Mouse (Mus musculus): ENCODE results near the gene Nek7. TPM values are rescaled to one million over a fixed set of nuclear protein-coding genes. Genes with fewer than 3 reads are reported as not detected.

Gene Nek7
- 18.3 and 21.5 TPM in 2 replicates for polyA plus RNA-seq (2012; rRNA removed)

- 13% methylated on average over 11 of the region's 11 CpGs for WGBS
- TF ChIP-seq CTCF (IDR thresholded peaks at IDR 0.05; ENCODE audit: borderline replicate concordance, insufficient read depth, low read depth, low read length) (no peak), POLR2A (IDR thresholded peaks at IDR 0.05; ENCODE audit: borderline replicate concordance, insufficient read depth, low read length) (no peak)
- H3K27ac ChIP-seq (ENCODE audit: insufficient read depth, low read length): peak within 1 kb of the TSS; percentile 35; the same call in 1 of the 2 replicates
- peak within 1 kb of the TSS; percentile 60 for H3K4me3 ChIP-seq (replicated peaks; ENCODE audit: insufficient read depth, low read depth, low read length)
- H3K4me1 ChIP-seq (ENCODE audit: control insufficient read depth, insufficient read depth, low read length): no peaks in the 10 kb centered on the region
- H3K27me3 ChIP-seq (ENCODE audit: control insufficient read depth, insufficient read depth, low read length): no peaks in the 10 kb centered on the region; the same call in 1 of the 2 replicates
- DNase-seq: no peak
Measured at GRCm38 (mm10) chr1:138619996-138620461, at the start of gene Nek7. Gene Nek7, minus strand, starts transcription at chr1:138620141.

GRCm38 (mm10) chr1:138662342-138662741 is 42.4 kb upstream of the Nek7 start:
- WGBS: 10% methylated on average over 2 of the region's 2 CpGs
- TF ChIP-seq CTCF (IDR thresholded peaks at IDR 0.05; ENCODE audit: borderline replicate concordance, insufficient read depth, low read depth, low read length) (no peak), POLR2A (IDR thresholded peaks at IDR 0.05; ENCODE audit: borderline replicate concordance, insufficient read depth, low read length) (no peak)
- H3K4me3 ChIP-seq (replicated peaks; ENCODE audit: insufficient read depth, low read depth, low read length): no peak overlapping the region
- no peak overlapping the region for H3K27ac ChIP-seq (ENCODE audit: insufficient read depth, low read length)
- no peak for DNase-seq
- no peaks in the 10 kb centered on the region for H3K4me1 ChIP-seq (ENCODE audit: control insufficient read depth, insufficient read depth, low read length)
- H3K27me3 ChIP-seq (ENCODE audit: control insufficient read depth, insufficient read depth, low read length): no peaks in the 10 kb centered on the region

GRCm38 (mm10) chr1:138654212-138654611 is 34.3 kb upstream of the Nek7 start:
- H3K4me1 ChIP-seq (ENCODE audit: control insufficient read depth, insufficient read depth, low read length): no peaks in the 10 kb centered on the region
- TF ChIP-seq POLR2A (IDR thresholded peaks at IDR 0.05; ENCODE audit: borderline replicate concordance, insufficient read depth, low read length): no peak
- TF ChIP-seq CTCF (IDR thresholded peaks at IDR 0.05; ENCODE audit: borderline replicate concordance, insufficient read depth, low read depth, low read length): no peak
- H3K4me3 ChIP-seq (replicated peaks; ENCODE audit: insufficient read depth, low read depth, low read length): no peak overlapping the region
- DNase-seq: no peak
- no peaks in the 10 kb centered on the region for H3K27me3 ChIP-seq (ENCODE audit: control insufficient read depth, insufficient read depth, low read length)
- H3K27ac ChIP-seq (ENCODE audit: insufficient read depth, low read length): no peak overlapping the region

- WGBS: 10% methylated on average over 3 of the region's 3 CpGs
- Histone ChIP-seq H3K4me1 (ENCODE audit: control insufficient read depth, insufficient read depth, low read length) (no peaks in the 10 kb centered on the region), H3K27ac (ENCODE audit: insufficient read depth, low read length) (no peak overlapping the region), H3K27me3 (ENCODE audit: control insufficient read depth, insufficient read depth, low read length) (no peaks in the 10 kb centered on the region), H3K4me3 (replicated peaks; ENCODE audit: insufficient read depth, low read depth, low read length) (no peak overlapping the region)
- TF ChIP-seq CTCF (IDR thresholded peaks at IDR 0.05; ENCODE audit: borderline replicate concordance, insufficient read depth, low read depth, low read length) (no peak), POLR2A (IDR thresholded peaks at IDR 0.05; ENCODE audit: borderline replicate concordance, insufficient read depth, low read length) (no peak)
- DNase-seq: peak; percentile 23 to 27
Measured at GRCm38 (mm10) chr1:138644991-138645390, 25.1 kb upstream of the Nek7 start.

- TF ChIP-seq CTCF (IDR thresholded peaks at IDR 0.05; ENCODE audit: borderline replicate concordance, insufficient read depth, low read depth, low read length): no peak
- TF ChIP-seq POLR2A (IDR thresholded peaks at IDR 0.05; ENCODE audit: borderline replicate concordance, insufficient read depth, low read length): no peak
- Histone ChIP-seq H3K4me1 (ENCODE audit: control insufficient read depth, insufficient read depth, low read length) (no peaks in the 10 kb centered on the region), H3K27ac (ENCODE audit: insufficient read depth, low read length) (no peak overlapping the region), H3K4me3 (replicated peaks; ENCODE audit: insufficient read depth, low read depth, low read length) (no peak overlapping the region), H3K27me3 (ENCODE audit: control insufficient read depth, insufficient read depth, low read length) (no peaks in the 10 kb centered on the region; the same call in 1 of the 2 replicates)
- no peak for DNase-seq
- WGBS: 70% methylated on average over 3 of the region's 3 CpGs
Measured at GRCm38 (mm10) chr1:138643306-138643830, 23.4 kb upstream of the Nek7 start.

- TF ChIP-seq CTCF (IDR thresholded peaks at IDR 0.05; ENCODE audit: borderline replicate concordance, insufficient read depth, low read depth, low read length) (no peak), POLR2A (IDR thresholded peaks at IDR 0.05; ENCODE audit: borderline replicate concordance, insufficient read depth, low read length) (no peak)
- WGBS: 86% methylated on average over 4 of the region's 4 CpGs
Measured at GRCm38 (mm10) chr1:138640934-138641461, 21.1 kb upstream of the Nek7 start.

GRCm38 (mm10) chr1:138637850-138638249 is 17.9 kb upstream of the Nek7 start:
- no peak for DNase-seq
- Histone ChIP-seq H3K27me3 (ENCODE audit: control insufficient read depth, insufficient read depth, low read length) (no peaks in the 10 kb centered on the region; the same call in 1 of the 2 replicates), H3K4me1 (ENCODE audit: control insufficient read depth, insufficient read depth, low read length) (no peaks in the 10 kb centered on the region), H3K27ac (ENCODE audit: insufficient read depth, low read length) (no peak overlapping the region), H3K4me3 (replicated peaks; ENCODE audit: insufficient read depth, low read depth, low read length) (no peak overlapping the region)
- TF ChIP-seq POLR2A (IDR thresholded peaks at IDR 0.05; ENCODE audit: borderline replicate concordance, insufficient read depth, low read length): no peak
- TF ChIP-seq CTCF (IDR thresholded peaks at IDR 0.05; ENCODE audit: borderline replicate concordance, insufficient read depth, low read depth, low read length): 0 out of 2 replicates have a peak, but pooled peaks have one; percentile 15

More at GRCm38 (mm10) chr1:138640934-138641461, 21.1 kb upstream of the Nek7 start:
- H3K27me3 ChIP-seq (ENCODE audit: control insufficient read depth, insufficient read depth, low read length): no peaks in the 10 kb centered on the region; the same call in 1 of the 2 replicates
- no peak for DNase-seq
- H3K4me1 ChIP-seq (ENCODE audit: control insufficient read depth, insufficient read depth, low read length): no peaks in the 10 kb centered on the region
- H3K27ac ChIP-seq (ENCODE audit: insufficient read depth, low read length): no peak overlapping the region
- H3K4me3 ChIP-seq (replicated peaks; ENCODE audit: insufficient read depth, low read depth, low read length): no peak overlapping the region

- WGBS: 100% methylated on average over 1 of the region's 1 CpGs
- Histone ChIP-seq H3K27me3 (ENCODE audit: control insufficient read depth, insufficient read depth, low read length) (no peaks in the 10 kb centered on the region; the same call in 1 of the 2 replicates), H3K4me1 (ENCODE audit: control insufficient read depth, insufficient read depth, low read length) (no peaks in the 10 kb centered on the region), H3K4me3 (replicated peaks; ENCODE audit: insufficient read depth, low read depth, low read length) (no peak overlapping the region), H3K27ac (ENCODE audit: insufficient read depth, low read length) (no peak overlapping the region)
- DNase-seq: no peak
- TF ChIP-seq POLR2A (IDR thresholded peaks at IDR 0.05; ENCODE audit: borderline replicate concordance, insufficient read depth, low read length): no peak
Measured at GRCm38 (mm10) chr1:138634561-138634960, 14.6 kb upstream of the Nek7 start.
